Mouse (Mus musculus) CH12.LX (cell line): ENCODE results near the gene Tmem209. TPM values are rescaled to one million over a fixed set of nuclear protein-coding genes. Genes with fewer than 3 reads are reported as not detected.

Experiments
- DNase-seq: peaks from one replicate; pipeline ENCODE4 v3.0.0-alpha.2; 2013; ENCODE audit errors: extremely low read depth
- H3K27ac ChIP-seq: 2 replicates; pipeline ENCODE4 v1.5.1; 2012; ENCODE audit warnings: low read depth, mild to moderate bottlenecking, control low read depth, moderate library complexity; ENCODE audit not compliant: insufficient read depth
- H3K27me3 ChIP-seq: replicated peaks from 2 replicates; pipeline ENCODE3; 2012; ENCODE audit warnings: inconsistent platforms
- H3K36me3 ChIP-seq, 2 experiments: replicated peaks in 1 of 2; 2 replicates each; pipeline versions ENCODE3 to v1.6.1; 2012; ENCODE audit warnings: inconsistent platforms in 1 of 2, low read length in 1 of 2, mild to moderate bottlenecking in 1 of 2, mixed read lengths in 1 of 2, moderate library complexity in 1 of 2; ENCODE audit not compliant: control insufficient read depth in 1 of 2, insufficient read depth in 1 of 2
- H3K4me1 ChIP-seq, 2 experiments: 2 replicates each; pipeline ENCODE4 v1.6.1; 2012; ENCODE audit warnings: inconsistent platforms in 1 of 2, moderate library complexity in 1 of 2; ENCODE audit not compliant: insufficient read depth in 2 of 2, control insufficient read depth in 1 of 2
- H3K4me2 ChIP-seq: 2 replicates; pipeline ENCODE4 v1.6.1; 2012; ENCODE audit warnings: low read depth, mild to moderate bottlenecking, control low read depth; ENCODE audit not compliant: poor library complexity, insufficient read depth, severe bottlenecking
- H3K4me3 ChIP-seq, 3 experiments: fragments of 150-350 bp in 1 of 3; sonication (generic) in 1 of 3; replicated peaks in 1 of 3; 2 replicates each; pipeline versions ENCODE3 to v1.5.1; 2011 to 2012; ENCODE audit warnings: low read depth in 2 of 3, low read length in 2 of 3, mild to moderate bottlenecking in 2 of 3, moderate library complexity in 2 of 3, control low read depth in 1 of 3, improper control_type of control experiment in 1 of 3, inconsistent platforms in 1 of 3, mixed read lengths in 1 of 3; ENCODE audit not compliant: poor library complexity in 1 of 3
- H3K79me2 ChIP-seq: replicated peaks from 2 replicates; pipeline ENCODE4 v1.6.1; 2012; ENCODE audit warnings: mild to moderate bottlenecking, moderate library complexity; ENCODE audit not compliant: control insufficient read depth, poor library complexity, insufficient read depth, severe bottlenecking; ENCODE audit errors: extremely low read depth
- H3K9ac ChIP-seq: 2 replicates; pipeline ENCODE4 v1.6.1; 2012; ENCODE audit warnings: low read depth, mild to moderate bottlenecking, control low read depth, moderate library complexity; ENCODE audit not compliant: insufficient read depth
- H3K9me3 ChIP-seq: replicated peaks from 2 replicates; pipeline ENCODE3; 2012; ENCODE audit warnings: low read length, inconsistent platforms, mixed read lengths
- BHLHE40 ChIP-seq: IDR thresholded peaks from 2 replicates; pipeline ENCODE4 v1.6.1; 2011; ENCODE audit warnings: mild to moderate bottlenecking, low read depth, low read length, improper control_type of control experiment
- CTCF ChIP-seq, 2 experiments: IDR thresholded peaks in 1 of 2; conservative IDR thresholded peaks in 1 of 2; 2 replicates each; pipeline ENCODE4 v1.5.1; 2011 to 2012; ENCODE audit warnings: low read depth in 2 of 2, low read length in 2 of 2, improper control_type of control experiment in 1 of 2, inconsistent platforms in 1 of 2, mild to moderate bottlenecking in 1 of 2, moderate library complexity in 1 of 2
- ETS1 ChIP-seq: conservative IDR thresholded peaks from 2 replicates; pipeline ENCODE4 v1.6.1; 2012; ENCODE audit warnings: low read depth, mild to moderate bottlenecking, inconsistent platforms, low read length, improper control_type of control experiment, moderate library complexity
- GABPA ChIP-seq: IDR thresholded peaks from 2 replicates; pipeline ENCODE4 v1.6.1; 2012; ENCODE audit warnings: low read depth, low read length, improper control_type of control experiment, inconsistent platforms; ENCODE audit not compliant: insufficient replicate concordance
- JUN ChIP-seq: IDR thresholded peaks from 2 replicates; pipeline ENCODE4 v1.6.1; 2011; ENCODE audit warnings: low read depth, mild to moderate bottlenecking, low read length, improper control_type of control experiment, moderate library complexity; ENCODE audit not compliant: insufficient read depth
- JUND ChIP-seq: conservative IDR thresholded peaks from 2 replicates; pipeline ENCODE4 v1.6.1; 2011; ENCODE audit warnings: low read depth, low read length, improper control_type of control experiment
- MAFK ChIP-seq: IDR thresholded peaks from 2 replicates; pipeline ENCODE4 v1.6.1; 2011; ENCODE audit warnings: low read length, improper control_type of control experiment; ENCODE audit not compliant: insufficient replicate concordance
- MAX ChIP-seq: IDR thresholded peaks from 2 replicates; pipeline ENCODE4 v1.6.1; 2011; ENCODE audit warnings: low read length, improper control_type of control experiment
- MAZ ChIP-seq: IDR thresholded peaks from 2 replicates; pipeline ENCODE4 v1.6.1; 2012; ENCODE audit warnings: low read depth, mild to moderate bottlenecking, inconsistent platforms, low read length, improper control_type of control experiment, moderate library complexity
- MEF2A ChIP-seq: IDR thresholded peaks from 2 replicates; pipeline ENCODE4 v1.6.1; 2014; ENCODE audit warnings: low read depth, mild to moderate bottlenecking, inconsistent platforms, low read length, improper control_type of control experiment, borderline replicate concordance
- PAX5 ChIP-seq: IDR thresholded peaks from 2 replicates; pipeline ENCODE4 v1.6.1; 2012; ENCODE audit warnings: low read length, inconsistent platforms, mixed read lengths
- RAD21 ChIP-seq: IDR thresholded peaks from 2 replicates; pipeline ENCODE4 v1.6.1; 2011; ENCODE audit warnings: low read depth, mild to moderate bottlenecking, low read length, improper control_type of control experiment, moderate library complexity
- RCOR1 ChIP-seq: conservative IDR thresholded peaks from 2 replicates; pipeline ENCODE4 v1.6.1; 2012; ENCODE audit warnings: low read depth, mild to moderate bottlenecking, inconsistent platforms, low read length, improper control_type of control experiment
- TCF12 ChIP-seq: IDR thresholded peaks from 2 replicates; pipeline ENCODE4 v1.6.1; 2014; ENCODE audit warnings: low read depth, mild to moderate bottlenecking, inconsistent platforms, low read length, improper control_type of control experiment
- USF1 ChIP-seq: IDR thresholded peaks from 2 replicates; pipeline ENCODE4 v1.6.1; 2014; ENCODE audit warnings: low read depth, mild to moderate bottlenecking, inconsistent platforms, low read length, improper control_type of control experiment
- ZC3H11A ChIP-seq: IDR thresholded peaks from 2 replicates; pipeline ENCODE4 v1.6.1; 2012; ENCODE audit warnings: low read depth, mild to moderate bottlenecking, inconsistent platforms, low read length, improper control_type of control experiment
- ZKSCAN1 ChIP-seq: IDR thresholded peaks from 2 replicates; pipeline ENCODE4 v1.6.1; 2012; ENCODE audit warnings: low read depth, inconsistent platforms, low read length, improper control_type of control experiment, borderline replicate concordance
- ZMIZ1 ChIP-seq: IDR thresholded peaks from 2 replicates; pipeline ENCODE4 v1.6.1; 2012; ENCODE audit warnings: low read depth, mild to moderate bottlenecking, inconsistent platforms, low read length, improper control_type of control experiment
- ZNF384 ChIP-seq: IDR thresholded peaks from 2 replicates; pipeline ENCODE4 v1.6.1; 2012; ENCODE audit warnings: low read depth, low read length, improper control_type of control experiment, inconsistent platforms
- dilution Hi-C: fragments of 300-500 bp; cut with MboI; formaldehyde crosslinking; loops from 2 replicates; pipeline ENCODE4 v1.14.3; 2020; ENCODE audit warnings: low sequenced_read_pairs; ENCODE audit not compliant: extremely low pct_unique_long_range_greater_than_20kb, extremely low pct_ligation_motif_present
- in situ Hi-C: fragments of 300-500 bp; cut with MboI; formaldehyde crosslinking; loops from 3 replicates; pipeline ENCODE4 v1.14.3; 2019; ENCODE audit warnings: low sequenced_read_pairs, low pct_ligation_motif_present, low pct_unique_long_range_greater_than_20kb, mixed read lengths
- polyA plus RNA-seq: library from polyadenylated mRNA; unstranded; fragments of >175 nt; gene quantifications from 2 replicates; pipeline ENCODE4 v1.2.1, GENCODE M21; 2012; ENCODE audit warnings: low read depth; ENCODE audit not compliant: insufficient read length
- total RNA-seq, 2 experiments: library from RNA; depleted of rRNA; stranded (reverse); fragments of 300-350 nt in 1 of 2; fragments of >200 nt in 1 of 2; gene quantifications; 2 replicates each; pipeline ENCODE4 v1.2.3; 2012 to 2014

Gene Tmem209
- total and polyA plus RNA-seq, 3 experiments = 27.1 to 59.2 (median 53.3) TPM

- in situ Hi-C loops = no loop called here
- Histone ChIP-seq H3K9me3 (no peaks in the 10 kb centered on the region), H3K27ac (no peak overlapping the region), H3K4me2 (no peak overlapping the region), H3K36me3 (peaks cover 10 to 58% of the 10 kb centered on the region in 2 experiments), H3K4me1 (no peaks in the 10 kb centered on the region), H3K27me3 (no peaks in the 10 kb centered on the region), H3K79me2 (no peaks in the 10 kb centered on the region), H3K4me3 (no peak overlapping the region), H3K9ac (no peak overlapping the region)
- TF ChIP-seq MEF2A = no peak
- TF ChIP-seq JUN = no peak
- TF ChIP-seq TCF12 = no peak
- no peak for TF ChIP-seq MAZ
- TF ChIP-seq ZC3H11A = no peak
- no peak for TF ChIP-seq BHLHE40
- no peak for TF ChIP-seq PAX5
- no peak for TF ChIP-seq GABPA
- TF ChIP-seq USF1 = no peak
- TF ChIP-seq RAD21 = no peak
- TF ChIP-seq ZKSCAN1 = no peak
- dilution Hi-C loops = no loop called here
- no peak for DNase-seq
Observed at GRCm38 (mm10) chr6:30439576-30439975, 70.0 kb downstream of the Tmem209 start.

GRCm38 (mm10) chr6:30437054-30437453 lies 72.5 kb downstream of the Tmem209 start:
- dilution Hi-C loops = no loop called here
- in situ Hi-C loops = no loop called here
- no peaks in the 10 kb centered on the region for H3K27me3 ChIP-seq

GRCm38 (mm10) chr6:30436476-30436875 lies 73.1 kb downstream of the Tmem209 start:
- H3K4me2 ChIP-seq = no peak overlapping the region
- DNase-seq = no peak
- H3K36me3 ChIP-seq = peaks cover 4 to 30% of the 10 kb centered on the region in 2 experiments
- H3K4me3 ChIP-seq = no peak overlapping the region
- no peak overlapping the region for H3K9ac ChIP-seq
- dilution Hi-C loops (no loop called here), in situ Hi-C loops (no loop called here)
- no peak for TF ChIP-seq MAX
- no peak for TF ChIP-seq RCOR1
- TF ChIP-seq PAX5 = no peak
- TF ChIP-seq ETS1 = no peak
- no peak for TF ChIP-seq JUN
- no peak for TF ChIP-seq JUND
- no peak for TF ChIP-seq ZMIZ1
- no peak for TF ChIP-seq USF1
- no peak for TF ChIP-seq ZNF384
- H3K27ac ChIP-seq = no peak overlapping the region
- no peaks in the 10 kb centered on the region for H3K4me1 ChIP-seq
- H3K27me3 ChIP-seq = no peaks in the 10 kb centered on the region
- no peaks in the 10 kb centered on the region for H3K79me2 ChIP-seq
- H3K9me3 ChIP-seq = no peaks in the 10 kb centered on the region

More at GRCm38 (mm10) chr6:30437054-30437453, 72.5 kb downstream of the Tmem209 start:
- Histone ChIP-seq H3K4me1 (no peaks in the 10 kb centered on the region), H3K79me2 (no peaks in the 10 kb centered on the region), H3K36me3 (peaks cover 8 to 35% of the 10 kb centered on the region in 2 experiments)
- DNase-seq = no peak
- TF ChIP-seq CTCF (conservative IDR thresholded peaks at IDR 0.05 in 1 of 2, IDR thresholded peaks at IDR 0.05 in 1 of 2; ENCODE audit: low read depth in 2 of 2, low read length in 2 of 2) (no peak), MAFK (no peak), GABPA (no peak), MEF2A (no peak)
- TF ChIP-seq, all 38 proteins: peak for 0
- Histone ChIP-seq H3K4me3 (no peak overlapping the region), H3K27ac (no peak overlapping the region), H3K9me3 (no peaks in the 10 kb centered on the region), H3K9ac (no peak overlapping the region), H3K4me2 (no peak overlapping the region)
